Mouse (Mus musculus): Measurements from ENCODE around the gene Itln1. TPM values are rescaled to one million over a fixed set of nuclear protein-coding genes. Genes with fewer than 3 reads are reported as not detected.

The Itln1 gene
- polyA plus RNA-seq (2011; ENCODE audit: insufficient read depth, insufficient read length, low replicate concordance, missing spikeins): not detected in 2 replicates

DNA sequence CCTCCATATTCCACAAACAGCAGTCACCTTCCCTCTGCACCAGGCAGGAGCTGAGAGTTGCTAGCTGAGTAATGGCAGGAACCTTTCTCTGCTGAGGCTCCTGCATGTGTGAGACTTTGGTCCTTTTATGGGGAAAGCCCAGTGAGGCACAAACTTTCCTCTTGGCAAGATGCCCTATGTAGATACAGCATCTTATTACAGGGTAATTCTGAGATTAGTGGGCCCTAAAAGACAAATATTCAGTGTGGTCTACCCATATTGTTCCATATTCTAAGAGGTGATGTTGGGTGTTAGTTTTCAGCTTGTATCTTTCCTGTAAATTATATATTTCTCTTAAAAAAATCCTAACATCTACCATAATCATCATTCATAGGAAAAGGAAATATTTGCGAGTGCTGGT lies at the start of gene Itln1:
Gene Itln1, minus strand, starts transcription at position 101 of the 400 bp plus-strand sequence.
- H3K4me1 ChIP-seq (ENCODE audit: control insufficient read depth, insufficient read depth, low read length): no peaks in the 10 kb centered on the region
- TF ChIP-seq POLR2A (IDR thresholded peaks at IDR 0.05; ENCODE audit: borderline replicate concordance, control insufficient read depth, low read depth, low read length) (no peak), CTCF (IDR thresholded peaks at IDR 0.05; ENCODE audit: control insufficient read depth, insufficient read depth, low read length) (no peak)
- no peak within 1 kb of the TSS for H3K4me3 ChIP-seq (replicated peaks; ENCODE audit: control insufficient read depth, low read depth, low read length)
- no peak within 1 kb of the TSS for H3K27ac ChIP-seq (ENCODE audit: control insufficient read depth, insufficient read depth, low read depth, low read length, poor library complexity)
- WGBS: 72% methylated on average over 1 of the region's 1 CpGs

DNA sequence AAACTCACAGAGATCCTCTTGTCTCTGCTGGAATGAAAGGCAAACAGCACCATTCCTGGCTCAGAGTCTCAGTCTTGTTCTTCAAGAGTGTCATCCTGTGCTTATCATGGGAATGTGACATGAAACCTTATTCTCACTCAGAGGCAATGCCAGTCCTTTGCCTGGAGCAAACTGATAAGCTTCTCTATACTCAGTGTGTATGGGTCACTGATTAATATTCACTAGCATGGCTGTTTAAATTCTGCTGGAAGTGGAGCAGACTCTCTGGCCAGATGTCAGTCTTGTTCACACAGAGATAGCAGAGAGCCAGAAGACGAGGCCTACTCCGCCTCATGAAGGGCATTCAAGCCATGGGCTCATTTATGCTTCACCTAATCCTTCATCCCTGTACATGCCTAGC lies 49.5 kb upstream of the Itln1 start:
- Histone ChIP-seq H3K4me1 (ENCODE audit: control insufficient read depth, insufficient read depth, low read length) (no peaks in the 10 kb centered on the region), H3K27ac (ENCODE audit: control insufficient read depth, insufficient read depth, low read depth, low read length, poor library complexity) (no peak overlapping the region), H3K4me3 (replicated peaks; ENCODE audit: control insufficient read depth, low read depth, low read length) (no peak overlapping the region)
- 67% methylated on average over 2 of the region's 2 CpGs for WGBS
- TF ChIP-seq POLR2A (IDR thresholded peaks at IDR 0.05; ENCODE audit: borderline replicate concordance, control insufficient read depth, low read depth, low read length) (no peak), CTCF (IDR thresholded peaks at IDR 0.05; ENCODE audit: control insufficient read depth, insufficient read depth, low read length) (no peak)

DNA sequence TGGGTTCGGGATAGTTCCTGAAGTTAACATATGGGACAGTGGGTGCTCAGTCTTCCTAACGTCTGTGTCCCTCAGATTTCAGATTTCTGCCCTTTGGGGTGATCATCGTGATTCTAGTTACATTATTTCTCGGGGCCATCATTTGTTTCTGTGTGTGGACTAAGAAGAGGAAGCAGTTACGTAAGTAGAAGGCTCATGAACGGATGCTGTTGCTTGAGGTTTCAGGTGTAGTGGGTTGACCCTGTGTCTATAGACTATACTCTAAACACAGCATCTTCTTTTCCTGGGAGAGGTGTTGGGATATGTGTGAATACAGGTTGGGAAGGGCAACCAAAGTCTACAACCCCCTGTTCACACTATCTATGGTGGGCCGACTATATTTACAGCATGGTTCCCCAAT lies 42.1 kb upstream of the Itln1 start:
- WGBS: 42% methylated on average over 7 of the region's 7 CpGs
- Histone ChIP-seq H3K4me3 (replicated peaks; ENCODE audit: control insufficient read depth, low read depth, low read length) (no peak overlapping the region), H3K4me1 (ENCODE audit: control insufficient read depth, insufficient read depth, low read length) (no peaks in the 10 kb centered on the region), H3K27ac (ENCODE audit: control insufficient read depth, insufficient read depth, low read depth, low read length, poor library complexity) (no peak overlapping the region)
- TF ChIP-seq CTCF (IDR thresholded peaks at IDR 0.05; ENCODE audit: control insufficient read depth, insufficient read depth, low read length): no peak
- no peak for TF ChIP-seq POLR2A (IDR thresholded peaks at IDR 0.05; ENCODE audit: borderline replicate concordance, control insufficient read depth, low read depth, low read length)

DNA sequence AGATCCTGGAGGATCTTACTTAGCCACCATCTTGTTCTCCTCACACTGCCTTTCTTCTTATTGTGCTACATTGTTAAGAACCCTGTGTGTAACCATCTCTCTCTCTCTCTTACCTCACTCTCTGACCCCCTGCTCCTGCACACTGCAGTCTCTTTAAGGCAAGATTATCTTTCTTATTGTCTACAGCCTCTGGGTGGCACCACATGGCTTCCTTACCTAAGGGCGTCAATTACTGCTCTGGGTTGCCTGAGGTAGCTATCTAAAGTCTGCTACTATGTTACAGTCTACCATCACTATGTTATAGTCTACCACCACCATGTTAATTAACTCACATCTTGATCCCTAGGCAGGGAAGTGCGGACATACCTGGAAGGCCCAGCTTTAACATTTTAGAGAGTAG lies 33.3 kb upstream of the Itln1 start:
- WGBS: 73% methylated on average over 2 of the region's 2 CpGs
- H3K4me3 ChIP-seq (replicated peaks; ENCODE audit: control insufficient read depth, low read depth, low read length): no peak overlapping the region
- H3K27ac ChIP-seq (ENCODE audit: control insufficient read depth, insufficient read depth, low read depth, low read length, poor library complexity): no peak overlapping the region
- no peaks in the 10 kb centered on the region for H3K4me1 ChIP-seq (ENCODE audit: control insufficient read depth, insufficient read depth, low read length)
- TF ChIP-seq POLR2A (IDR thresholded peaks at IDR 0.05; ENCODE audit: borderline replicate concordance, control insufficient read depth, low read depth, low read length) (no peak), CTCF (IDR thresholded peaks at IDR 0.05; ENCODE audit: control insufficient read depth, insufficient read depth, low read length) (no peak)

DNA sequence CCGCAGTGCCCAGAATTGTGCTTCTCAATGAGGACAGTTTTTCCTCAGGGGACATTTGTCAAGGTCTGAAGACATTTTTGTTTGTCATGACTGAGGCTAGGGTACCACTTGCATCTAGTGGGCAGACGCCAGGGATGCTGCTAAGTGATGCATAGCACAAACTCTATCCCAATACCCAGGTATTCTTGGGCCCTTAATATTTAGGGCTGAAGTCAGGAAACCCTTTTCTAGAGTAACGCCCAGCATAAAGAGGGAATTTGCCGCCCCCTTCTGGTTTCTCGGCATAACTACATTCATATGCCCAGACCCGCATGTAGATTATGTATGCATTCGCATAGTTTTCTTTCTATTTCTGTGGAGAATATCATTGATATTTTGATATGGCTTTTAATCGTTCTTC lies 31.7 kb upstream of the Itln1 start:
- Histone ChIP-seq H3K27ac (ENCODE audit: control insufficient read depth, insufficient read depth, low read depth, low read length, poor library complexity) (no peak overlapping the region), H3K4me1 (ENCODE audit: control insufficient read depth, insufficient read depth, low read length) (no peaks in the 10 kb centered on the region)

DNA sequence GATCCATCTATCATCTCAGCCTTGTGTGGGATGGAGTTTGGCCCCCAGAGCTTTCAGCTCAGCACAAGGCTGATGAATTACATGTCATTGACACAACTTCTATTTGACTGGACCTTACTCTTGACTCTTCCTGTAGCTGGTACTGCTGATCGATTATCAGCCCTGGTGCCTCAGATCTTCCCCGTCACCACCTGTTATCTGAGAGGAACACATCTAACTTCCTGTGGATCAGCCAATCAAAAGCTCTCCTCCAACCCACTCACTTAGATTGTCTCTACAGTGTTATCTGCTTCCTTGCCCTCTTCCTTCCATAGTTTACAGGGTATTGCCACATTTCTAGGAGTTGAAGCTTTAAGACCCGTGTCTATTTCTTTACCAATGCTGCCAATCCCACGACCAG lies 30.8 kb upstream of the Itln1 start:
- no peak overlapping the region for H3K27ac ChIP-seq (ENCODE audit: control insufficient read depth, insufficient read depth, low read depth, low read length, poor library complexity)
- TF ChIP-seq CTCF (IDR thresholded peaks at IDR 0.05; ENCODE audit: control insufficient read depth, insufficient read depth, low read length): no peak
- no peak for TF ChIP-seq POLR2A (IDR thresholded peaks at IDR 0.05; ENCODE audit: borderline replicate concordance, control insufficient read depth, low read depth, low read length)

More for the DNA sequence above, 31.7 kb upstream of the Itln1 start:
- no peak for TF ChIP-seq CTCF (IDR thresholded peaks at IDR 0.05; ENCODE audit: control insufficient read depth, insufficient read depth, low read length)
- no peak for TF ChIP-seq POLR2A (IDR thresholded peaks at IDR 0.05; ENCODE audit: borderline replicate concordance, control insufficient read depth, low read depth, low read length)
- H3K4me3 ChIP-seq (replicated peaks; ENCODE audit: control insufficient read depth, low read depth, low read length): no peak overlapping the region
- 16% methylated on average over 8 of the region's 8 CpGs for WGBS

DNA sequence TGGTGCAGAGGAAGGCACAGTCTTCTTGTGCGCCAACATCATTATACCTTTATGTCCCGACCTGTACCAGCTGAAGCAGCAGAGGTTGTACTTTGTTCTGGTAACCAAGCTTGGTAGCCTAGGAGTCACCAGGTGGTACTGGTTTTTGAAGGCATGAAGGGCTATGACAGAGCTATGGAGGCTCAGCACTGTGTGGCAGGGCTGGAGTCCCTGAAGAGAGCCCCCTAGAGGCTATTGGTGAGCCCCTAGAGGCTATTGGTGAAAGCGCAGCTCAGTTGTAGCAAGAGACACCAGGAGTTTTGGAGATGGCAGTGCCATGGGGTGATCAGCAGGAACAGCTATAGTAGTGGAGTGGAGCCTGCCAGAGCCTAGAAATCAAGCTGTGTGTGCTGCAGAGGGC lies 29.2 kb upstream of the Itln1 start:
- TF ChIP-seq POLR2A (IDR thresholded peaks at IDR 0.05; ENCODE audit: borderline replicate concordance, control insufficient read depth, low read depth, low read length) (no peak), CTCF (IDR thresholded peaks at IDR 0.05; ENCODE audit: control insufficient read depth, insufficient read depth, low read length) (peak; percentile 68)
- Histone ChIP-seq H3K27ac (ENCODE audit: control insufficient read depth, insufficient read depth, low read depth, low read length, poor library complexity) (no peak overlapping the region), H3K4me3 (replicated peaks; ENCODE audit: control insufficient read depth, low read depth, low read length) (no peak overlapping the region), H3K4me1 (ENCODE audit: control insufficient read depth, insufficient read depth, low read length) (peaks cover 2% of the 10 kb centered on the region)
- WGBS: 68% methylated on average over 3 of the region's 3 CpGs

More for the DNA sequence above, 30.8 kb upstream of the Itln1 start:
- 25% methylated on average over 4 of the region's 4 CpGs for WGBS
- Histone ChIP-seq H3K4me1 (ENCODE audit: control insufficient read depth, insufficient read depth, low read length) (peaks cover 2% of the 10 kb centered on the region), H3K4me3 (replicated peaks; ENCODE audit: control insufficient read depth, low read depth, low read length) (no peak overlapping the region)

DNA sequence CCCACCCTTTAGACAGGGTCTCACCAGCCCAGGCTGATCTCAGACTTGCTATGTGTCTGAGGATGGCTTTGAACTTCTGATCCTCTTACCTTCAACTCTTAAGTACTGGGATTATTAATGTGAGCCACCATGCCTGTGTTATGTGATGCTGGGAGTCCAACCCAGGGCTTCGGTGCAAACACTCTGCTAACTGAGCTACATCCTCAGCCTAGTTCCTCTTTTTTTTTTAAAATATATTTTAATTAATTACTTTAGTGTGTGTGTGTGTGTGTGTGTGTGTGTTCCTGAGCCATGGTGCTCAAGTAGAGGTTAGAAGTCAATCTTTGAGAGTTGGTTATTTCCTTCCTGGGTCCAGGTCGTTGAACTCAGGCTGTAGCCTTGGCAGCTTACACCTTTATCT lies 27.9 kb upstream of the Itln1 start:
- WGBS: 15% methylated on average over 2 of the region's 2 CpGs
- H3K4me1 ChIP-seq (ENCODE audit: control insufficient read depth, insufficient read depth, low read length): peaks cover 2% of the 10 kb centered on the region
- H3K4me3 ChIP-seq (replicated peaks; ENCODE audit: control insufficient read depth, low read depth, low read length): no peak overlapping the region
- TF ChIP-seq POLR2A (IDR thresholded peaks at IDR 0.05; ENCODE audit: borderline replicate concordance, control insufficient read depth, low read depth, low read length): no peak
- TF ChIP-seq CTCF (IDR thresholded peaks at IDR 0.05; ENCODE audit: control insufficient read depth, insufficient read depth, low read length): no peak
- H3K27ac ChIP-seq (ENCODE audit: control insufficient read depth, insufficient read depth, low read depth, low read length, poor library complexity): no peak overlapping the region

DNA sequence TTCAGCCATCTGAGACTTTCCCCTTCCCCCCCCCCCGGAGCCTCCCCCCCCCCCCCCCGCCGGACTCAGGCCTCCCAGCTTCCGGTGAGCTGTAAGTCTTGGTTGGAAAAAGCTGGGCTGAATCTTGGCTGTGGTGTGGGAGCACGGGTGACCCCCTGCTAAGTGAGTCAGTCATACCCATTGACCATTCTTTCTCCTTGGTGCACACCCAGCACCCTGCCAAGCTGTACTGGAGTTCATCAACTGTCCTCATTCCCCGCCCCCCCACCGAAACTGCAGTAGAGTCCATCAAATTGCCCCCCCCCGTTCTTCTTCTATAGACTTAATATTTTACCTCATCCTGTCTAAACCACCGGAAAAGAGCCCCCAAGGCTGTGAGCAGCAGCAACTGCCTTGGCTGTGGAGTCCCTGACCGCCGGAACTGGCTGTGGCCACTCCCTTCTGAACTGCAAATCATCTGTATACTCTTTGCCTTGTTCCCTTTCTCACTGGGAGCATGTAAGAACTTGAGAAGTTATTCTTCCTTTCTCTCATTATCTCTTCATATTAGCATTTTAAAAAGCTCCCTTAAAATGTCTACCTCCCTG lies 26.6 kb upstream of the Itln1 start:
- H3K4me1 ChIP-seq (ENCODE audit: control insufficient read depth, insufficient read depth, low read length): peaks cover 2% of the 10 kb centered on the region
- H3K27ac ChIP-seq (ENCODE audit: control insufficient read depth, insufficient read depth, low read depth, low read length, poor library complexity): peak overlapping the region; percentile 79
- H3K4me3 ChIP-seq (replicated peaks; ENCODE audit: control insufficient read depth, low read depth, low read length): peak overlapping the region; percentile 58
- WGBS: 1% methylated on average over 10 of the region's 11 CpGs
- TF ChIP-seq CTCF (IDR thresholded peaks at IDR 0.05; ENCODE audit: control insufficient read depth, insufficient read depth, low read length): no peak
- TF ChIP-seq POLR2A (IDR thresholded peaks at IDR 0.05; ENCODE audit: borderline replicate concordance, control insufficient read depth, low read depth, low read length): no peak

All from bone marrow, adult 2 months (tissue).